Mouse (Mus musculus): Measurements from ENCODE around the gene Bicdl2. TPM values are rescaled to one million over a fixed set of nuclear protein-coding genes. Genes with fewer than 3 reads are reported as not detected.
A peak's percentile ranks its signal among the peaks of the same experiment; 100 is the strongest.

Bicdl2 gene
- polyA plus RNA-seq, 1 experiment from 2014 or later: 0.35 TPM

- peak; percentile 47; the same call in 1 of the 2 replicates for ATAC-seq (replicated peaks; ENCODE audit: insufficient number of reproducible peaks, insufficient read depth, low FRiP score, low read depth)
- peaks cover 66% of the 10 kb centered on the region for H3K27me3 ChIP-seq
- H3K27ac ChIP-seq: no peak within 1 kb of the TSS
- H3K9me3 ChIP-seq (replicated peaks): no peaks in the 10 kb centered on the region
- H3K4me2 ChIP-seq: no peak within 1 kb of the TSS
- H3K4me1 ChIP-seq (replicated peaks): peaks cover 6% of the 10 kb centered on the region
- no peak within 1 kb of the TSS for H3K4me3 ChIP-seq
- no peaks in the 10 kb centered on the region for H3K36me3 ChIP-seq
- H3K9ac ChIP-seq: no peak within 1 kb of the TSS
- 27% methylated on average over 15 of the region's 15 CpGs for WGBS
Measured at GRCm38 (mm10) chr17:23683856-23684672, 23.8 kb downstream of the Bicdl2 start, which contains the start of gene Cldn9. Cldn9 (minus strand) TSS chr17:23684026.

- 70% methylated on average over 1 of the region's 1 CpGs for WGBS
- H3K4me1 ChIP-seq (replicated peaks): peaks cover 4% of the 10 kb centered on the region
- no peak overlapping the region for H3K4me3 ChIP-seq
- peaks cover 23% of the 10 kb centered on the region for H3K27me3 ChIP-seq
- H3K9me3 ChIP-seq (replicated peaks): no peaks in the 10 kb centered on the region
- H3K36me3 ChIP-seq: no peaks in the 10 kb centered on the region
- H3K4me2 ChIP-seq: no peak overlapping the region
- no peak for ATAC-seq (replicated peaks; ENCODE audit: insufficient number of reproducible peaks, insufficient read depth, low FRiP score, low read depth)
- H3K9ac ChIP-seq: no peak overlapping the region
- H3K27ac ChIP-seq: no peak overlapping the region
Measured at GRCm38 (mm10) chr17:23694491-23694890, 34.2 kb downstream of the Bicdl2 start.

- ATAC-seq (replicated peaks; ENCODE audit: insufficient number of reproducible peaks, insufficient read depth, low FRiP score, low read depth): no peak
- Histone ChIP-seq H3K36me3 (no peaks in the 10 kb centered on the region), H3K4me1 (replicated peaks) (peaks cover 9% of the 10 kb centered on the region), H3K4me2 (no peak overlapping the region), H3K27ac (no peak overlapping the region), H3K9me3 (replicated peaks) (no peaks in the 10 kb centered on the region), H3K27me3 (peaks cover 33% of the 10 kb centered on the region), H3K9ac (no peak overlapping the region), H3K4me3 (no peak overlapping the region)
- whole genome bisulfite sequencing: 20% methylated on average over 3 of the region's 3 CpGs
Measured at GRCm38 (mm10) chr17:23695801-23696200, 35.5 kb downstream of the Bicdl2 start.

- WGBS: under 1% methylated on average over 100 of the region's 101 CpGs
- no peak overlapping the region for H3K27ac ChIP-seq
Measured at GRCm38 (mm10) chr17:23699131-23700077, 39.1 kb downstream of the Bicdl2 start.

GRCm38 (mm10) chr17:23700079-23700478 lies 39.8 kb downstream of the Bicdl2 start:
- peak overlapping the region; percentile 99 for H3K4me2 ChIP-seq
- H3K36me3 ChIP-seq: no peaks in the 10 kb centered on the region
- no peak overlapping the region for H3K27ac ChIP-seq
- H3K4me1 ChIP-seq (replicated peaks): peaks cover 9% of the 10 kb centered on the region
- peak overlapping the region; percentile 60 for H3K9ac ChIP-seq
- H3K4me3 ChIP-seq: peak overlapping the region; percentile 64
- WGBS: under 1% methylated on average over 28 of the region's 28 CpGs
- peak; percentile 95 for ATAC-seq (replicated peaks; ENCODE audit: insufficient number of reproducible peaks, insufficient read depth, low FRiP score, low read depth)
- peaks cover 49% of the 10 kb centered on the region for H3K27me3 ChIP-seq
- H3K9me3 ChIP-seq (replicated peaks): no peaks in the 10 kb centered on the region

More at GRCm38 (mm10) chr17:23699131-23700077, 39.1 kb downstream of the Bicdl2 start:
- 0 out of 2 replicates have a peak, but pooled peaks have one; percentile 21 for ATAC-seq (replicated peaks; ENCODE audit: insufficient number of reproducible peaks, insufficient read depth, low FRiP score, low read depth)
- Histone ChIP-seq H3K9ac (peak overlapping the region; percentile 60), H3K36me3 (no peaks in the 10 kb centered on the region), H3K4me2 (peak overlapping the region; percentile 99), H3K4me3 (peak overlapping the region; percentile 64), H3K4me1 (replicated peaks) (peaks cover 9% of the 10 kb centered on the region), H3K9me3 (replicated peaks) (no peaks in the 10 kb centered on the region), H3K27me3 (peaks cover 49% of the 10 kb centered on the region)

- 72% methylated on average over 9 of the region's 9 CpGs for WGBS
- Histone ChIP-seq H3K4me1 (replicated peaks) (peaks cover 9% of the 10 kb centered on the region), H3K4me3 (no peak overlapping the region), H3K9me3 (replicated peaks) (no peaks in the 10 kb centered on the region), H3K27ac (no peak overlapping the region), H3K4me2 (no peak overlapping the region), H3K36me3 (no peaks in the 10 kb centered on the region), H3K9ac (no peak overlapping the region), H3K27me3 (peaks cover 43% of the 10 kb centered on the region)
- ATAC-seq (replicated peaks; ENCODE audit: insufficient number of reproducible peaks, insufficient read depth, low FRiP score, low read depth): no peak
Measured at GRCm38 (mm10) chr17:23703301-23703700, 43.0 kb downstream of the Bicdl2 start.

GRCm38 (mm10) chr17:23704741-23705140 lies 44.4 kb downstream of the Bicdl2 start:
- H3K9me3 ChIP-seq (replicated peaks): no peaks in the 10 kb centered on the region
- no peak for ATAC-seq (replicated peaks; ENCODE audit: insufficient number of reproducible peaks, insufficient read depth, low FRiP score, low read depth)
- H3K27me3 ChIP-seq: peaks cover 29% of the 10 kb centered on the region
- WGBS: 52% methylated on average over 7 of the region's 7 CpGs
- peaks cover 3% of the 10 kb centered on the region for H3K4me1 ChIP-seq (replicated peaks)
- no peak overlapping the region for H3K9ac ChIP-seq
- H3K4me3 ChIP-seq: no peak overlapping the region
- H3K36me3 ChIP-seq: no peaks in the 10 kb centered on the region
- no peak overlapping the region for H3K27ac ChIP-seq
- no peak overlapping the region for H3K4me2 ChIP-seq

- Histone ChIP-seq H3K4me3 (no peak overlapping the region), H3K36me3 (no peaks in the 10 kb centered on the region), H3K9ac (no peak overlapping the region), H3K9me3 (replicated peaks) (no peaks in the 10 kb centered on the region), H3K27ac (no peak overlapping the region), H3K4me2 (no peak overlapping the region), H3K27me3 (peaks cover 27% of the 10 kb centered on the region), H3K4me1 (replicated peaks) (no peaks in the 10 kb centered on the region)
- 70% methylated on average over 7 of the region's 7 CpGs for WGBS
- no peak for ATAC-seq (replicated peaks; ENCODE audit: insufficient number of reproducible peaks, insufficient read depth, low FRiP score, low read depth)
Measured at GRCm38 (mm10) chr17:23705525-23706104, 45.3 kb downstream of the Bicdl2 start.

GRCm38 (mm10) chr17:23706212-23706611 lies 45.9 kb downstream of the Bicdl2 start:
- ATAC-seq (replicated peaks; ENCODE audit: insufficient number of reproducible peaks, insufficient read depth, low FRiP score, low read depth): 0 out of 2 replicates have a peak, but pooled peaks have one; percentile 16
- no peaks in the 10 kb centered on the region for H3K4me1 ChIP-seq (replicated peaks)
- WGBS: 2% methylated on average over 3 of the region's 3 CpGs
- H3K4me3 ChIP-seq: no peak overlapping the region
- peaks cover 21% of the 10 kb centered on the region for H3K27me3 ChIP-seq
- no peak overlapping the region for H3K9ac ChIP-seq
- H3K27ac ChIP-seq: no peak overlapping the region
- no peak overlapping the region for H3K4me2 ChIP-seq
- H3K36me3 ChIP-seq: no peaks in the 10 kb centered on the region
- H3K9me3 ChIP-seq (replicated peaks): no peaks in the 10 kb centered on the region

GRCm38 (mm10) chr17:23717003-23717402 lies 56.7 kb downstream of the Bicdl2 start:
- Histone ChIP-seq H3K4me2 (no peak overlapping the region), H3K9me3 (replicated peaks) (no peaks in the 10 kb centered on the region), H3K27ac (no peak overlapping the region), H3K27me3 (0 out of 2 replicates have a peak, but pooled peaks cover 3% of the 10 kb centered on the region), H3K9ac (no peak overlapping the region), H3K36me3 (no peaks in the 10 kb centered on the region), H3K4me1 (replicated peaks) (no peaks in the 10 kb centered on the region), H3K4me3 (no peak overlapping the region)
- no peak for ATAC-seq (replicated peaks; ENCODE audit: insufficient number of reproducible peaks, insufficient read depth, low FRiP score, low read depth)
- WGBS: 58% methylated on average over 2 of the region's 2 CpGs

All from heart, embryonic 15.5 days (tissue).